Mouse (Mus musculus) T-helper 17 cell (primary cell): Measurements from ENCODE around the gene Gm6812.

Experiments
- in situ Hi-C, 2 experiments: fragments of 300-600 bp; cut with MboI, MseI; formaldehyde crosslinking; loops; 1 replicate in 1 of 2; 2 replicates in 1 of 2; pipeline ENCODE4 v1.15.1; 2025; ENCODE audit warnings: high pct_unique_total_duplicates in 2 of 2

Gm6812 gene

GRCm38 (mm10) chrX:68892953-68893352, at the start of gene Gm6812:
Gene Gm6812 (minus strand): TSS chrX:68893053.
- in situ Hi-C loops = loop anchor here (5.0 kb wide), 1 partner anchor 1054 kb away; the partner anchor contains the start of gene 1700020N15Rik (in 2 of the 2)

DNA sequence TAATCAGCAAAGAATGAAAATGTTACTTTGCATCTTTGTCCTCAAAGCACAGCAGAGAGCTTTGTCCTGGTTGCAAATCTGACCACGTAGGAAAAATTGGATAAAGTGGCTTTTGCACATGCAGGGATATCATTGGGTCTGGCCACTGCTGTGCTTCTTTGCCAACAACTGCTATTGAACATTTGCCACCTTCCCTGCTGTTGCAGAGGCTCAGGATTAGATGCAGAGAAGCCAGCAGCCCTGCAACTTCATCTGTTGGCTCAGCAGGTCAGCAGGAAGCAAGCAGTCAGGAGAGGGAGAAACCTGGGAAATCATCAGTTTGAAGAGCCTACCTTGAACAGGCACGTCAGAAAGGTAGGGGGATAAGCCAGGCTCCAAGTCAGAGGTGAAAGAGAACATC, 27.7 kb downstream of the Gm6812 start:
- in situ Hi-C loops = loop anchor here in 1 of 2 experiments (10.0 to 25.0 kb wide), 2 partner anchors 978 to 1260 kb away; no protein-coding TSS in a partner anchor
